Mouse (Mus musculus) kidney, adult 2 months (tissue): ENCODE measurements around the gene Mtcl1. TPM values are rescaled to one million over a fixed set of nuclear protein-coding genes. Genes with fewer than 3 reads are reported as not detected.

ENCODE experiments used
- DNase-seq: peaks from one replicate; pipeline ENCODE4 v3.0.0; 2021
- H3K27ac ChIP-seq: fragments of 200-500 bp; 2 replicates; pipeline ENCODE4 v1.5.1; 2012; ENCODE audit warnings: low read depth, low read length, control low read depth, inconsistent platforms; ENCODE audit not compliant: insufficient read depth
- H3K27me3 ChIP-seq: fragments of 200-500 bp; replicated peaks from 2 replicates; pipeline ENCODE4 v1.6.1; 2012; ENCODE audit warnings: mild to moderate bottlenecking, moderate library complexity, low read length, inconsistent platforms; ENCODE audit not compliant: control insufficient read depth, insufficient read depth
- H3K36me3 ChIP-seq: fragments of 200-500 bp; 2 replicates; pipeline ENCODE4 v1.6.1; 2012; ENCODE audit warnings: mild to moderate bottlenecking, moderate library complexity, low read length, inconsistent platforms; ENCODE audit not compliant: control insufficient read depth, insufficient read depth
- H3K4me1 ChIP-seq: fragments of 200-500 bp; 2 replicates; pipeline ENCODE4 v1.6.1; 2011; ENCODE audit warnings: low read length; ENCODE audit not compliant: control insufficient read depth, insufficient read depth
- H3K4me3 ChIP-seq: fragments of 200-500 bp; 2 replicates; pipeline ENCODE4 v1.5.1; 2011; ENCODE audit warnings: mild to moderate bottlenecking, low read depth, low read length, control low read depth; ENCODE audit not compliant: insufficient read depth
- CTCF ChIP-seq: fragments of 200-500 bp; conservative IDR thresholded peaks from 2 replicates; pipeline ENCODE4 v1.5.1; 2011; ENCODE audit warnings: low read depth, mild to moderate bottlenecking, control low read depth, low read length, moderate library complexity, mixed read lengths; ENCODE audit not compliant: insufficient read depth, insufficient read length
- POLR2A ChIP-seq: fragments of 200-500 bp; IDR thresholded peaks from one replicate; pipeline ENCODE4 v1.6.1; 2011; ENCODE audit warnings: low read depth, low read length, control low read depth
- WGBS: fragments of 180-500 bp; shearing (Covaris S2); methylation state at CpG from one replicate; pipeline ENCODE4 v1.1.7; 2018; 5-methylcytosine and 5-hydroxymethylcytosine counted together
- polyA plus RNA-seq: library from polyadenylated mRNA; depleted of rRNA; stranded (reverse); fragments of >200 nt; gene quantifications from 2 replicates; pipeline ENCODE4 v1.2.3, GENCODE M21; 2012

Gene Mtcl1
- polyA plus RNA-seq, 1 experiment: 3.5 TPM

DNA sequence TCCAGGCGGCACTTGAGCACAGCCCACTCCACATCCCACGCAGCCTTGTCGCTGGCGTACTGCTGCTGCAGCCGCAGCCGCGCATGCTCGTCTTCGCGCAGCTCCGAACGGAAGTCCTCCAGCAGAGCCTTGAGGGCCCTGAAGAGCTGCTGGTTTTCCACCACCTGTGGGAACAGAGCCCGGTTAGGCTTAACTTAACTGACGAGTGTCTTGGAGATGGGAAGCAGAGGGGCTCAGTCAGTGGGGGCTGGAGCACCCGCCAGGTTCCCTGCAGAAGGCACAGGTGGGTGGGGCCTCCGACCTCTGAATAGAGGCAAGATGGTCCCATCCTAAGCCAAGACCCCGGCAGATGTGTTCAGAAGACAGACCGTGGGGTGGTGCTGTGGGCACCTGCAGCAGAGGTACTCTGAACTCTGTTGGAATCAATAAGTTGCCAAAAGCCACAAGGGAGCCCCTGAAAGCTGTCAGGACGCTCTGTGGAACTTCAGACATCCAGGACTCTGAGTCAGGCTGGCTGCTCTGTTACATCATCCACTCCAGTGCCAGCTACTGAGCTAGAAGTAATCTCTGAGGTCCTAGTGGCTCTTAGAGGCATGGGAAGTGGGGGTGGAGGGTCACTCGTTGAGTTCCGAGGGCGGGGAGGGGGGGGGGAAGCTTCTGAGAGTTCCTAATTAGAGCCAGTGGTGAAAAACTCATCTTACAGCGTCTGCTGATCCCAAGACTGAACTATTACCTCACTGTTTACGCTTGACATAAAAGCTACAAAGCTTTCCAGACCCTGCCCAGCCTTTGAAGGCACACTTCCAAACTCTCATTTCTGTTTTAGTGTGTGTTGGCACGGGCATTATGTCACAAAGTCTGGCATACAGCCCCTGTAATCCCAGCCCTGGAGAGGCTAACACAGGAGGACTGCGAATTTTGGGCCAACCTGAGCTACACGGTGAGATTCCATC, 91.2 kb downstream of the Mtcl1 start:
- no peak for TF ChIP-seq POLR2A
- no peak for TF ChIP-seq CTCF
- no peak for DNase-seq
- Histone ChIP-seq H3K27ac (no peak overlapping the region), H3K27me3 (no peaks in the 10 kb centered on the region), H3K4me1 (peaks cover 4% of the 10 kb centered on the region), H3K36me3 (no peaks in the 10 kb centered on the region), H3K4me3 (no peak overlapping the region)
- WGBS: 76% methylated on average over 27 of the region's 27 CpGs

DNA sequence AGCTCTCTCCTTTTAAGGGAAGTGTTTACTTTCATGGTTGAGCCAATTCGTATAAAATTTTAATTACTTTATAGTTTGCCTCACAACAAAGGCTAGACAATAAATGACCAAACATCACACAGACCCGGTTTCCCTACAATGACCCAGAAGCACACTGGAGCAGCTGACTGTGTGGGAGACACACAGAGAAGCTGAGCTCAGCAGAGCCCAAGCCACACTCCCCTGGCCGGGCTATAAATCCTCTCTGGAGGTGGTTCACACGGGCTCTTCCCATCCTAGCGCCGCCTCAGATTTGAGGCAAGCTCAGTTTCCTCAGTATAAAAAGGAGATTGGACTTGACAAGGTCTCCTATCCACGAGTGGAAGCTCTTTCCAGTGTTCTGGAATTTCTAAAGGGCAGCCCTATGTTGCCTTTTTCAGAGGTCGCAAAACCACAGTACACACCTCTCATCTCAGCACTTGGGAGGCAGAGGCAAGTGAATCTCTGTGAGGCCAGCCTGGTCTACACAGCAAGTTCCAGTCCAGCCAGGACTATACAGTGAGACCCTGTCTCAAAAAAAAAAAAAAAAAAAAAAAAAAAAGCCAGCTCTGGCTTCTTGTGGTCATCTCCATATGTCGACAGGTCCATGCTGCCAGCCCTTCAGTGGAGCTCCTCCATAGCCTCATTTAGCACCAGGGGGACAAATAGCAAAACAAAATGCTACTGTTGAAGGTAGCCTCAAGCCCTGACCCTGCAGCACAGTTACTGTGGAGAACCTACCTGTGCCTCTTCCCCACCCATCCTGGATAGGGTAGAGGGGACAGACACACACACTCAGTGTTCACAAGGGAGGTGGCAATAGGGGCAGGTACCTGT, 92.2 kb downstream of the Mtcl1 start:
- no peaks in the 10 kb centered on the region for H3K27me3 ChIP-seq
- H3K4me3 ChIP-seq: no peak overlapping the region
- no peak overlapping the region for H3K27ac ChIP-seq
- no peak for DNase-seq
- no peaks in the 10 kb centered on the region for H3K36me3 ChIP-seq
- TF ChIP-seq CTCF (no peak), POLR2A (no peak)
- 56% methylated on average over 9 of the region's 9 CpGs for WGBS
- peaks cover 8% of the 10 kb centered on the region for H3K4me1 ChIP-seq

DNA sequence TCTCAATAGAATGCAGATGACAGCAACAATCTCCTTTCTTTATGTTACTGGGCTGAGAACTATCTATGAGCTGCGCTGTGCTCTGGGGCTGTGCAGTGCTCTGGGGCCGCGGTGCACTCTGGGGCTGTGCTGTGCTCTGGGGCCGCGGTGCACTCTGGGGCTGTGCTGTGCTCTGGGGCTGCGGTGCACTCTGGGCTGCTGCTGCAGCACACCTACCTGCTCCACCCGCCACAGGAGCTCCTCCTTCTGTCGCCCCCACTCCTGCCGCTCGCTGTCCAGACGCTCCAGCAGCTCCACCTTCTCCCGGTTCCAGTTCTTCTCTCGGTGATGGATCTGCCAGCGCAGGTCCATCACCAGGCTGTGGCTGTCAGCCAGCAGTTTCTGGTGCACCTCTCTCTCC, 95.6 kb downstream of the Mtcl1 start:
- Histone ChIP-seq H3K36me3 (no peaks in the 10 kb centered on the region), H3K4me3 (no peak overlapping the region), H3K27ac (no peak overlapping the region), H3K27me3 (no peaks in the 10 kb centered on the region), H3K4me1 (peaks cover 8% of the 10 kb centered on the region)
- DNase-seq: no peak
- 97% methylated on average over 14 of the region's 14 CpGs for WGBS
- TF ChIP-seq POLR2A (no peak), CTCF (no peak)

DNA sequence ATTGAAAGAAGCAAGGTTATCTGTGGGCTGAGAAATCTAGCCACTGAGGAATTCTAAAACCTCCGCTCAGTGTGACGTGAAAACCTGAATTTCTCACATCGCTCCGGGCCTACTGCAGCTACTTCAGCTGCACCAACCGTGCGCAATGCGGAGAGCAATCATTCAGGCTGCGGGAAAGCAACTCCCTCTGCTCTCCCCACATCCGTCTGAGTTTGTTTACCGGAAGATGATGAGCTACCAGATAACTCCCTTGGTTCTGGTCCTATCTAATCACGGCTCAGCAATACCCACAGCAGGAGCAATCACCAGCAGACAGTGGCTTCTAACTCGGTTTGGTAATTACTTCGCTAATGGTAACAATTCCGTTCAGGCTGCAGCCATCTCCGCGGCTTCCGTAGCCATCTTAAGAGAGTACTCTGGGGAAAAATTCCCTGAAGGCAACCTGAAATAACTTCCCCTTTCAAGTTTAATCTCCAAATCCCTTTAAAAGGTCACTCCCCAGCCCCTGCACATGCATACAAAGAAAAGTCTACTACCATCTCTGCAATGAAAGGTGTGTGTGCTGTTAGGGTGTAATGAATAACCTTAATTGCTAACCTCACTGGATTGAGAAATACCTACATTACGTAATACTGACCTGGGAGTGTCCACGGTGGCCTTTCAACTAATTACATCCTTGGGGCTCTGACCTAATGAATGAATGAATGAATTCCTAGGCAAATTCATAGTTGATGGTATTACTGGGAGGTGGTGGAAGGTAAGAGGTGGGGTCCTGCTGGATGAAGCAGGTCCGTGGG, 96.5 kb downstream of the Mtcl1 start:
- peaks cover 8% of the 10 kb centered on the region for H3K4me1 ChIP-seq
- DNase-seq: peak; percentile 64
- 53% methylated on average over 20 of the region's 20 CpGs for WGBS
- peak overlapping the region; percentile 50 for H3K27ac ChIP-seq
- H3K27me3 ChIP-seq: no peaks in the 10 kb centered on the region
- TF ChIP-seq CTCF (no peak), POLR2A (no peak)
- H3K36me3 ChIP-seq: no peaks in the 10 kb centered on the region
- H3K4me3 ChIP-seq: no peak overlapping the region

DNA sequence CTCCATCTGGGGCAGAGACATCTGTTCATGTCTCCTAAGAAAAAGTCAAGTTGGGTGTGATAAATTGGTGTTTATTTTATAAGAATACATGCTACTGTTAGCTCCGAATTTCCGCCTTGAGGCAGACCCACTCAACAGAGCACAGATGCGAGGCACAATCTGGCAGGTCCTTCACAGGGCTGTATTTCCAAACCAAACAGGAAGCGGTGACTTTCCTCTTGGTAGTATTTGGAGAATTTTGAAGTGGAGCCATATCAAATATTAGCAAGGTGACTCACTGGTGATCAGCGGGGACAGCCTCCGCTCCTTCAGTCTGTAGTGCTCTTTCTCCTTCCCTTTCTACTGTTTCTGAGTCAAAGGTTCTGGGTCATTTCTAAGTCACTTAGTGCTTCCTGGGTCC, 97.3 kb downstream of the Mtcl1 start:
- WGBS: 59% methylated on average over 6 of the region's 6 CpGs
- H3K4me3 ChIP-seq: no peak overlapping the region
- H3K27me3 ChIP-seq: no peaks in the 10 kb centered on the region
- no peak overlapping the region for H3K27ac ChIP-seq
- no peak for TF ChIP-seq POLR2A
- TF ChIP-seq CTCF: no peak
- peak; percentile 38 for DNase-seq
- no peaks in the 10 kb centered on the region for H3K36me3 ChIP-seq
- H3K4me1 ChIP-seq: peaks cover 8% of the 10 kb centered on the region

DNA sequence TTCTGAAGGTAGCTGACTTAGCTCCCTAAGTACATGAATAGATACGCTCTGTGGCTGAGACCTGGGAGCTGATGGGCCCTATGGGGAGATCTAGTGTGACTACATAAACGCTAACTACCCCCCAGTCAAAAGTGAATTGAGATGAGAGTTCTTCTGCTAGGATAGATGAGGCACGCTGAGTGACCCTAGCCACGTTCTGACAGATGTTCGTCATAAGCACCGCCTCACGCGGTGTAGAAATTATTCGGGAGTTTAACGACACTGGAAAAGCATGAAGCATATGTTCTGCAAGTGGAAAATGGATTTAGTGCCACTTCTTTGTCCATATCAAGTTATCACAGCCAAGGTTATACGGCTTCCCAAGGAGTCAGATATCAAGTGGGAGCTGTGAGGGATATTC, 98.9 kb downstream of the Mtcl1 start:
- H3K4me3 ChIP-seq: no peak overlapping the region
- no peak for TF ChIP-seq CTCF
- no peak for TF ChIP-seq POLR2A
- WGBS: 88% methylated on average over 11 of the region's 11 CpGs
- no peak for DNase-seq
- no peaks in the 10 kb centered on the region for H3K36me3 ChIP-seq
- H3K4me1 ChIP-seq: peaks cover 8% of the 10 kb centered on the region
- H3K27me3 ChIP-seq: no peaks in the 10 kb centered on the region
- H3K27ac ChIP-seq: no peak overlapping the region
